Mouse (Mus musculus) urinary bladder, postnatal 36 days (tissue): ENCODE measurements around the gene Loxl1.
A peak's percentile ranks its signal among the peaks of the same experiment; 100 is the strongest.
"Not testable (repeated sequence)": the region's sequence is repeated elsewhere in the genome, so short reads cannot be mapped to it uniquely, and the experiment has no call there.

Source experiments
- DNase-seq, 2 experiments: peaks; one replicate each; pipeline ENCODE4 v3.0.0; 2022; ENCODE audit warnings: low spot score in 2 of 2, mixed read lengths in 1 of 2

Loxl1 gene

DNA sequence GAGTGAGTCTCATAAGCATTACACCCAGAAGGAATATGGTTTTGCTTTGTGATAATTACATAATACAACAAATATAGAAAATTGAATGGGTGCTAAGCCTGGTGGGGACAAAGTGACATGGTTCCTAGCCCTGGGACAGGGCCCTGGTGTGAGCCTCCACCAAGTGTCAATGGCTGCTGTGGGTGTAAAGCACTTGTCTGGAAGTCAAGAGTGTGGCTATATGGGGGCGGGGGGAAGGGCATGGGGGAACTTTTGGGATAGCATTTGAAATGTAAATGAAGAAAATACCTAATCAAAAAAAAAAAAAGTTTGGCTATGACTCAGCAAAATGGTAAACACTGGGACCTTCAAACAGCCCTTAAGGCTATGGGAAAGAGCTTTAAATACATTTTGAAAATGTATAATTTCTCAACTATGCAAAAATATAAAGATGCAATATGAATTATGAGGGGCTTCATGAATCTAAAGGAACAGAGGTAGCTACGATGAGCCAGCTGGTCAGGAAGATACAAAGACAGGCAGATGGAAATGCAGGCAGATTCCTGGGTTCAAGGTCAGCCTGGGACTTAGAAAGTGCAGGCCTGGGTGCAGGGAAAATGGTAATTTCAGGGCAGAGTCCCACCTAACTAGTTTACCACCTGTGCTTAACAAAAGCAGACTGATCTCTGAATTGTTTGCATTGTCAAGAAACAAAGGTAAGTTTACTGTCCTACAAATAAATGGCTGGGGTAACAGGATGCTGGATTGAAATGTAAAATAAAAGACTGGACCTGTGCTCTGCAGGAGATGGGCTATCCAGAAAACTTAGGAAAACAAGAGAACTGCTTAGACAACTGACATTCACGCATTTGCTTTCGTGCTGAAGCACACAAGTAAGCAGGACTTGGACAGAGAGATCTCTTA is 33.9 kb downstream of the Loxl1 start:
- DNase-seq: no peak

- DNase-seq: no peak
These were observed 34.7 kb downstream of the Loxl1 start for GRCm38 (mm10) chr9:58278313-58278712.

DNA sequence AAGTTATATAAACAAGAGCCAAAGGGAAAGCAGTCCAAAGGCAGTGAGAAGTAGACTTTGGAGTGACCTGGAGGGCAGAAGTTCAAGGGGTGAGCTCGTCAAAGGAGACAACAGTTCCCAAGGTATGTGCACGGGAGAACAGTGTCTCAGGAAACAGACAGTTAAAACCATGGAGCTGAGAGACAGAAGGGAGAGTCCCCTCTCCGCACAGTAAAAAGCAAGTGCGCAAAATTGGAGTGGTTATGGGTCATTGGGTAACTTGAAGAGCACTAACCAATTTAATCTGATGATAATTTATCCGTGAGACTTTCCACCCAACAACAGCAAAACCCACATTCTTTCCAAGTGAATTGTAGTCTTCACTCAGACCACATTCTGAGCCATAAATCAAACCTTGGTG is 36.6 kb downstream of the Loxl1 start:
- no peak for DNase-seq

DNA sequence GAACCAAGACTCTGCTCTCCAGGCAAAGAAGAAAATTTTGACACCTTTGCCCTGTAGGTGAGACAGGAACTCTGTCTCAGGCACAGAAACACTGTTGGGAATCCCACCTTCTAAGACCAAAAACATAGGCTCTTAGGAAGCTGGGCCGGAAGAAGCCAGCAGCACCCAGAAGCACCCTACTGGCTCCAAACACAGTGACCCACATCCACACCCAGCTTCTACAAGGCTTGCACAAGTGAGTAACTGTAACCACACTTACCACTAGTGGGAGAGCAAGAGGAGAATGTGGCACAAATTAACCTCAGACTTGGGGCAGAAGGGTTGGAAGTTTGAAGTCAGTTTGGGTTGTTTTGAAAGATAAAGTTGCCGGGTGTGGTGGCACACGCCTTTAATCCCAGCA is 37.2 kb downstream of the Loxl1 start:
- DNase-seq: no peak

DNA sequence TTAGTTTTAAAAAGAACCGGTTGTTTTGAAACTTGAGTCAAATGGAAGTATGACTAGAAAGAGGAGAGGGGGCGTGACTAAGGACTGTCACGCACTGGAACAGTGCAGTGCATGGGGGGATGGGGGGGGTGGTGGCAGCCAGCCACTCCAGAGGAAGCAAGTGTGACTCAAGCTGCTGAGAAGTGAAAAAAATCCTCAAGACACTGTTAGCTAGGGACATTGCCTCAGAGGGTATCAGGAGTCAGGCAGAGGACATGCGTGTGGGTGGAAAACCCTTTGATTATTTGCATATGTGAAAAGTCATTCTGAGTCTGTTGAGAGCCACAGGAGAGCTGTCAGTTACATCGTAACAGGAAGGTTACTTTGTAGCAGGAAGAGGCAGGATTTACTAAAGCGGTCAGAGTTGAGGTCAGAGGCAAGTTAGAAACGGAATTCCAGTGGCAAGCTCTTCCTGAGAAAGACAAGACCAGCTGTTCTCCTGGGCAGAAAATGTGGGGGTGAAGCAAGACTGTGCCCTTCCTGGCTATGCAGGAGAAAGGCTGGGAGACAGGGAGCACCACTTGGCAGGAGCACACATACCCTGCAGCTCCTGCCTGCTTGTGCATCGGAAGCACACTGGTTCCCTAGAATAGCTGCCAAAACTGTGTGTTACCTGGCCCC is 37.7 kb downstream of the Loxl1 start:
- DNase-seq: peak in 1 of 2 experiments; percentile 43

- no peak for DNase-seq
These were observed 38.4 kb downstream of the Loxl1 start for GRCm38 (mm10) chr9:58274626-58275025.

GRCm38 (mm10) chr9:58274101-58274604 is 38.8 kb downstream of the Loxl1 start:
- DNase-seq: no peak

DNA sequence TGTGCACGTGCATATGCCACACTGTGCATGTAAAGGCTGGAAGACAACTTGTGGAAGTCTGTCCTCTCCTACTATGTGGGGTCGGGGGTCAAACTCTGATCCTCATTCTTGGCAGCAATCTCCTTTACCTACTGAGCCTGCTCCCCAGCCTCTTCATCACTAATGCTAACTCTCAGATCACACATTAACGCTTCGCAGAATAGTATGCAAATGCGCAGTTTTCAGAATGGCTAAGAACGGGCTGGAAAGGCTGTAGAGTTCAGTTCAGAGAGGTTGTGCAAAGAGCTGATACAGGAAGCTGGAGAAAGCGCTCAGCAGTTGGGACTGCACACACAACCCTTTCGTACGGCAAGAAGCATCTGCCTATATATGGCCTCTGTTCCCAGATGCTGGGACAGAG is 40.1 kb downstream of the Loxl1 start:
- DNase-seq: no peak

- no peak for DNase-seq
These were observed 40.9 kb downstream of the Loxl1 start for GRCm38 (mm10) chr9:58272068-58272541.

- not testable (repeated sequence) for DNase-seq
These were observed 41.4 kb downstream of the Loxl1 start for GRCm38 (mm10) chr9:58271551-58271950.

DNA sequence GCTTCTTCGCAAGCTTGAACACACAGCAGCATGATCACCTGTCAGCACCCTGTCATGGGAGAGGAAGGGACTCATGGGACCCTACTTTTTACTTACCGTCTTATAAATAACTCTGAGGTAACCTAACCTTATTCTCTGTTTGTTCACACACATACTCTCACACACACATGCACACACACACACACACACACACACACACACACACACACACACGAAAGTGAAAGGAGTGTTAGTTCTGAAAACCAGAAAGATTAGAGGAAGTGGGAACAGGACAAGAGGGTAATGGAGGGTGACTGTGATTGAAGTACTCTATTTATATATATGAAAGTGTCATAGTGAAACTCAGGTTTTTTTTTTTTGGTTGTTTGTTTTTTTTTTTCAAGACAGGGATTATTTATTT is 41.9 kb downstream of the Loxl1 start:
- no peak for DNase-seq

DNA sequence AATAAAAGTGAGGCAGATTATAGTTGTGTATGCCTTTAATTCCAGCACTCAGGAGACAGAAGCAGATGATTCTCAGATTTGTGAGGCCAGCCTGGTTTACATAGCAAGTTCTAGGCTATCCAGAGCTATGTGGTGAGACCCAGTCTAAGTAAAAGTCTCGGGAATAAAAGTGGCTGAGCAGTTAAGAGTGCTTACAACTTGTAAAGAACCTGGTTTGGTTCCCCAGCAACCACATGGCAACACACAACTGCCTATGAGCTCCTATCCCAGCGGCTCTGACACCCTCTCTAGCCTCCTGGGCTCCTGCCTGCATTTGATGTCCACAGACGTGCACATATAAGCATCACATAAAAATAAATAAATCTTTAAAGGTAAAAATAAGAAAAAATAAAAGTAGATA is 42.9 kb downstream of the Loxl1 start:
- DNase-seq: no peak

DNA sequence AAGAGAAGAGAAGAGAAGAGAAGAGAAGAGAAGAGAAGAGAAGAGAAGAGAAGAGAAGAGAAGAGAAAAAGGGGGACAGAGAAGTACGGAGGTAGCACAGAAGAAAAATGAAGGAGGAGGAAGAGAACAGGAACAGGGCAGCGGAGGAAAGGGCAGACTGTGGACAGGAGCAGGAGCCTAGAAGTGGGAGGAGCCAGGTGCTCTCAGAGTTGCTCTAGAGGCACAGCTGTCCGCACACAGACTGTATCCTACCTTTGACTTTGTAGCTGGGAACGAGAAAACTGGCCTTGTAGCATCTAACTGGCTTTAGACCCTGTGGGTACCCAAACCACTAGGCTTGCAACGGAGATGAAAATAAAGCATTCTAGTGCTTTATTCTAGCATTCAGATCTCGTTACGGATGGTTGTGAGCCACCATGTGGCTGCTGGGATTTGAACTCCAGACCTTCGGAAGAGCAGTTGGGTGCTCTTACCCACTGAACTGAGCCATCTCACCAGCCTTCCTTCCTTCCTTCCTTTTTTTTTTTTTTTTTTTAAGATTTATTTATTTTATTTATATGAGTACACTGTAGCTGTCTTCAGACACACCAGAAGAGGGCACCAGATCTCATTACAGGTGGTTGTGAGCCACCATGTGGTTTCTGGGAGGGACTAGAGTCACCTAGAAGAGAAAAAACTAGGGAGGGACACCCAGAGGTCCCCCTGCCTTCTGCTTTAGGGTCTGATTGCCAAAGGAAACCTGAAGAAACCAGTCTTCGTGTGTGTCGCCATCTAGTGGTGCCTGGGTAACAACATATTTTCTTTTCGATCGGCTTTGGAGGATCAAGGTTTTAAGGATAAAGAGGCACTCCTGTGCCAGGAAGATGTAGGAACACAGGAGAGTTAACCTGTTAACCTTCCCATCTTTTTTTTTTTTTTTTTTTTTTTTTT is 44.3 kb downstream of the Loxl1 start:
- peak; percentile 46 to 51 for DNase-seq

GRCm38 (mm10) chr9:58267046-58267445 is 45.9 kb downstream of the Loxl1 start:
- no peak for DNase-seq

GRCm38 (mm10) chr9:58266571-58267011 is 46.4 kb downstream of the Loxl1 start:
- no peak for DNase-seq

DNA sequence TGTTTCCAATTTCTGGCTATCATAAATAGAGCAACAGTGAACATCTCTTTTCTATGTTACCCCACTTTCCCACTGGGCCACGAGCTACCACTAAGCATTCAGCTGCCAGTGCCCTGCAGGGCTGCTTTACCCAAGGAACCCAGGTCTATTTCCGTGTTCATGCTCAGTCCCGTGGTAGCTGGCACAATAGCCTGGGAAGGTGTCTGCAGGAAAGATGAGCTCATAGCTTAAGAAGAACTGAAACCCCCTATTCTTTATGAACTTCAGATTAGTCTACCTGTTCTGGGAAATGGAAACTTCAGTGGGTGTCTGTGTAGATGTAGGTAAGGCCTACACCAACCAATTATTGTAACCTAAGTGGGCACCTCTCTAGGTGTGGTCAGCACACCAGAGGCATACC is 47.6 kb downstream of the Loxl1 start:
- DNase-seq: no peak

- no peak for DNase-seq
These were observed 50.5 kb downstream of the Loxl1 start for GRCm38 (mm10) chr9:58262507-58262906.

DNA sequence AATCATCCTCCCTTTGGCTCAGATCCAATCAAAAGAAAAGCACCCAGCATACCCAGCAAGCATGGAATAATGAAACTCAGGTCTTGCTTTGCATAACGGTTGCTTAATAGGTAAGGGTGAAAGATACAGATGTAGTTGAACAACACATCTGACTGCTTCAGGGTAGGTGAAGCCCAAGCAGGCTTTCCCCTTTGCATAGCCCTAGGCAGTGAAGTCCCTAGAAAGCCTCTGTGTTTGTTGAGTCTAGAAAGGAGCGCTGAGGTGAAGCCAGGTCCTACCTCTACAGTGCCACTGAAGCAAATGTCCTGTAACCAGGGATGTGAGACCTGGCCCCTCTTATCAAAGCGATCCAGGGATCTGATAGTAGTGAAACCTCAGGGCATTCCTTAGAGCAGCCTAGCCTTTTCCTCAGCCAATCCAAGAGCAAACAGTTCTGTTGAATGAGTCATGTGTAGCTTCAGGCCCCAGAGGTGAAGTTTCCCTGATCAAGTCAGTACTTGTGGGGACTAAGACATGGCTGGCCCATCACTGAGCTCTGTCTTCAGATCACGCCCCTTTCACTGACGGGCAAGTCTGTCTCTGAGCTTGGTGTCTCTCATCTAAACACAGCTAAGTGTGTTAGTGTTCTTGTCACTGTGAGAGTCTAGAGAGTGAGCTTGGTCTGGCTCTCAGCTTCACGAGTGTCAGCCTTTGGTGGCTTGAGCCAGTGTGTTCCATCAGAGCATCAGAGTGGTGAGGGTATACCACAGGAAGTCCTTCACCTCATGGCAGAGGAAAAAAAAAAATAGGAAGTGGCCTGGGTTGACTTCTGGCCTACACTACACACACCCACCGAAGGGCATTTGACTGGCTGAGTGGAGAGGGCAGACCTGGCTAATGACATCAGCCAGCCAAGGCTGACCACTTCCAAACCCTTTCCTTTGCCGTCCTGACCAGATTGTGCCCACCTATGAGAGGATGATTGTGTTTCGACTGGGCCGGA is 57.0 kb downstream of the Loxl1 start:
- DNase-seq: no peak

DNA sequence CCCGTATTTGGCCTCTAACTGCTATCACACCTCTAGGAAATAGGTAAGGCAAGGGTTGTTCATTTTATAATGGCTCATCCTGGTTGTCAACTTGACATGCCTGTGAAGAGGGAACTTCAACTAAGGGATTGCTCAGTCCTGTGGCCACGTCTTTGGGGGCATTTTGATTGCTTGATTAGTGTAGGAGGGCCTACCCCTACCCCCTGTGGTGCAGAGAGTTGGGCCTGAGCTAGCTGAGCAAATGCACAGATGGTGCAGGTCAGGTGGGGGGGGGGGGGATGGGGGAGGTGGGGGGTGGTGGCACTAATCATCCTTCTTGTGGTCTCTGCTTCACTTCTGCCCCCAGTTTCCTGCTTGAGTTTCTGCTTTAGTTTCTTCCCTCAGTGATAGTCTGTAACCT is 57.9 kb downstream of the Loxl1 start:
- no peak for DNase-seq

- not testable (repeated sequence) for DNase-seq
These were observed 59.2 kb downstream of the Loxl1 start for GRCm38 (mm10) chr9:58253805-58254122.
